Mouse (Mus musculus) hindbrain, postnatal 0 days (tissue): ENCODE measurements around the gene Ttll8. TPM values are rescaled to one million over a fixed set of nuclear protein-coding genes. Genes with fewer than 3 reads are reported as not detected.

Experiments
- ATAC-seq: fragments of 200-750 bp; cut with Nextera tagmentation; 2 replicates; pipeline ENCODE4 v1.8.0; 2017; ENCODE audit warnings: mild to moderate bottlenecking, moderate TSS enrichment, moderate library complexity
- DNase-seq: peaks from one replicate; pipeline ENCODE4 v3.0.0-alpha.2; 2015; ENCODE audit warnings: low spot score
- H3K27ac ChIP-seq: fragments of 300-500 bp; sonication (generic); 2 replicates; pipeline ENCODE4 v1.5.1; 2014; ENCODE audit warnings: mild to moderate bottlenecking
- H3K27me3 ChIP-seq: fragments of 300-500 bp; sonication (generic); 2 replicates; pipeline ENCODE4 v1.6.1; 2014; ENCODE audit warnings: low read length, mixed read lengths; ENCODE audit not compliant: insufficient read depth
- H3K36me3 ChIP-seq: fragments of 300-500 bp; sonication (generic); 2 replicates; pipeline ENCODE4 v1.6.1; 2014; ENCODE audit warnings: low read length, mixed read lengths; ENCODE audit not compliant: insufficient read depth
- H3K4me1 ChIP-seq: fragments of 300-500 bp; sonication (generic); 2 replicates; pipeline ENCODE4 v1.6.1; 2014; ENCODE audit warnings: antibody characterized with exemption, low read length, mixed read lengths; ENCODE audit not compliant: insufficient read depth
- H3K4me2 ChIP-seq: fragments of 300-500 bp; sonication (generic); 2 replicates; pipeline ENCODE4 v1.6.1; 2014; ENCODE audit warnings: low read depth, mild to moderate bottlenecking, low read length, moderate library complexity, mixed read lengths
- H3K4me3 ChIP-seq: fragments of 300-500 bp; sonication (generic); 2 replicates; pipeline ENCODE4 v1.5.1; 2014; ENCODE audit warnings: low read length
- H3K9ac ChIP-seq: fragments of 300-500 bp; sonication (generic); replicated peaks from 2 replicates; pipeline ENCODE4 v1.6.1; 2014; ENCODE audit warnings: mild to moderate bottlenecking, low read length, moderate library complexity, mixed read lengths
- H3K9me3 ChIP-seq: fragments of 300-500 bp; sonication (generic); 2 replicates; pipeline ENCODE4 v1.6.1; 2016; ENCODE audit warnings: low read length, mixed read lengths
- CTCF ChIP-seq: IDR thresholded peaks from 2 replicates; pipeline ENCODE4 v1.5.1; 2016; ENCODE audit warnings: antibody characterized with exemption, control low read depth, low read depth
- WGBS: fragments of 180-500 bp; shearing (Covaris S2); extraction: QIAGEN DNeasy Blood & Tissue Kit; methylation state at CpG from one replicate; pipeline ENCODE4 v1.1.7; 2014; 5-methylcytosine and 5-hydroxymethylcytosine counted together
- polyA plus RNA-seq: library from polyadenylated mRNA; unstranded; fragments of >200 nt; fragmentation: Nextera tagmentation; extraction: Ambion mirVana; gene quantifications from 2 replicates; pipeline ENCODE4 v1.2.1, GENCODE M21; 2015
- total RNA-seq: library from RNA; depleted of rRNA; stranded (reverse); fragments of >200 nt; gene quantifications from 2 replicates; pipeline ENCODE4 v1.2.3, GENCODE M21; 2014; rRNA removed

Ttll8 gene
- total and polyA plus RNA-seq, 2 experiments from 2014 or later = 0.14 to 0.16 TPM

DNA sequence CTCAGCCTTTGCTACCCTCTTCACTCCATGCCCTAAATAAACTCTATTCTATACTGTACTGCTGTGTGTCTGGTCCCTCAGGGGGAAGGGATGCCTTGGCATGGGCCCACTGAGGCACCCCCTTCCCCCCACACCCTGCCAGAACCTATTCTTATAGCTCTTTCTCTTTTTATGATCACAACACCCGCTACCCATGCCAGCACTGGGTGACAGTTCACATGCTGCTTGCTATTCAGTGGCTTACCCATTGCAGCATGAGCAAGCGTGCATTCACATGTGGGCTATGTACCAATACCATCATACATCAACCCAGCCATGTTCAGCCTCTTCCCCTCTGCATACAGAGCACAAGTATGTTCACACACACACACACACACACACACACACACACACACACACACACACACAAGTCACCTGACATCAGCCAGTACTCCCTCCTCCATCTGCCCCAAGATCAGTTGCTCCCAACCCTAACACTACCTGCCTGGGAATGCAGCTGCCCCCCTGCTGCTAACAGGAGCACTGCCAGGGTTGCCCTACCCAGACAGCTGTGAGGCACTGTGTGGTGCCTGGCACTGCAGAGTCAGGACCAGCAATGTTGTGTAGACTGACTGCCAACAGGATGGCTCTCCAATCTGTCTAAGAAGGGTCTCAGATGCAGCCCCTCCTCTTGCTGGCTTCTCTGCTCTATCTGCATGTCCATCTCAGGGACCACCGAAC lies 112.5 kb downstream of the Ttll8 start:
- peak; percentile 48 for ATAC-seq
- Histone ChIP-seq H3K27me3 (no peaks in the 10 kb centered on the region), H3K9me3 (no peaks in the 10 kb centered on the region), H3K4me3 (no peak overlapping the region), H3K36me3 (no peaks in the 10 kb centered on the region), H3K4me1 (peaks cover 22% of the 10 kb centered on the region; the same call in 1 of the 2 replicates), H3K27ac (peak overlapping the region; percentile 54; the same call in 1 of the 2 replicates), H3K9ac (no peak overlapping the region), H3K4me2 (no peak overlapping the region)
- no peak for TF ChIP-seq CTCF
- DNase-seq = peak; percentile 68
- 69% methylated on average over 3 of the region's 3 CpGs for WGBS

DNA sequence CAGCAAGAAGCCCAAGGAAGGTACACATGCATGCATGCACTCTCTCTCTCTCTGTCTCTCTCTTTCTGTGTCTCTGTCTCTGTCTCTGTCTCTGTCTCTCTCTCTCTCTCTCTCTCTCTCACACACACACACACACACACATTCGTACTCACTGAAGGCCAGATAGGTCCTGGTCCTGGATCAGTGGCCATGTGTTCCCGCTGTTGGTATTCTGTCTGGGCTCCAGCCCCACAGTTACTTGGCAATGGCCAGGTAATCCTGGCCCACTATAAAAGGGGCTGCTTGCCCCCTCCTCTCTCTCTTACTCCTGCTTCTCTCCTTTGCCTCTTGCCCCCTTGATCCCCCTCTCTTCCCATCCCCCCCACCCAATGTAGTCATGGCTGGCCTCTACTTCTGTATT lies 113.1 kb downstream of the Ttll8 start:
- Histone ChIP-seq H3K4me2 (no peak overlapping the region), H3K4me3 (no peak overlapping the region), H3K27me3 (no peaks in the 10 kb centered on the region), H3K4me1 (peaks cover 22% of the 10 kb centered on the region; the same call in 1 of the 2 replicates), H3K9ac (no peak overlapping the region), H3K9me3 (no peaks in the 10 kb centered on the region), H3K36me3 (no peaks in the 10 kb centered on the region), H3K27ac (peak overlapping the region; percentile 26; the same call in 1 of the 2 replicates)
- ATAC-seq (no peak), DNase-seq (no peak)
- 72% methylated on average over 2 of the region's 2 CpGs for WGBS
- no peak for TF ChIP-seq CTCF

Other genes with a start within 250 kb of the Ttll8 start
- 43.5 and 45.2 TPM in 2 replicates for gene Brd1, start 220.2 kb downstream of the Ttll8 start, total RNA-seq
- gene Brd1, start 220.2 kb downstream of the Ttll8 start, polyA plus RNA-seq = 12.4 and 13.1 TPM in 2 replicates
- 18.6 and 18.8 TPM in 2 replicates for gene Zbed4, start 202.8 kb downstream of the Ttll8 start, total RNA-seq
- 4.8 and 5.4 TPM in 2 replicates for gene Zbed4, start 202.8 kb downstream of the Ttll8 start, polyA plus RNA-seq
- gene Alg12, start 135.1 kb downstream of the Ttll8 start, total RNA-seq = 12.7 and 17.4 TPM in 2 replicates
- gene Alg12, start 135.1 kb downstream of the Ttll8 start, polyA plus RNA-seq = 6.3 and 7.2 TPM in 2 replicates
- 15.9 and 18.9 TPM in 2 replicates for gene Creld2, start 134.8 kb downstream of the Ttll8 start, total RNA-seq
- 38.9 and 40.1 TPM in 2 replicates for gene Creld2, start 134.8 kb downstream of the Ttll8 start, polyA plus RNA-seq
- 98.0 and 104 TPM in 2 replicates for gene Pim3, start 92.2 kb downstream of the Ttll8 start, total RNA-seq
- 69.8 TPM in 2 replicates for gene Pim3, start 92.2 kb downstream of the Ttll8 start, polyA plus RNA-seq
- gene Mlc1, start 24.6 kb upstream of the Ttll8 start, total RNA-seq = 106 and 111 TPM in 2 replicates
- gene Mlc1, start 24.6 kb upstream of the Ttll8 start, polyA plus RNA-seq = 72.5 and 88.3 TPM in 2 replicates
- not detected in 2 replicates for gene Mov10l1, start 28.5 kb upstream of the Ttll8 start, total RNA-seq
- gene Mov10l1, start 28.5 kb upstream of the Ttll8 start, polyA plus RNA-seq = not detected in 2 replicates
- 17.9 and 26.5 TPM in 2 replicates for gene Panx2, start 105.3 kb upstream of the Ttll8 start, total RNA-seq
- gene Panx2, start 105.3 kb upstream of the Ttll8 start, polyA plus RNA-seq = 8.3 and 9.9 TPM in 2 replicates
- 39.1 and 47.8 TPM in 2 replicates for gene Trabd, start 120.7 kb upstream of the Ttll8 start, total RNA-seq
- gene Trabd, start 120.7 kb upstream of the Ttll8 start, polyA plus RNA-seq = 26.1 and 26.2 TPM in 2 replicates
- gene Selenoo, start 134.7 kb upstream of the Ttll8 start, total RNA-seq = 50.1 and 54.7 TPM in 2 replicates
- 20.4 and 21.9 TPM in 2 replicates for gene Selenoo, start 134.7 kb upstream of the Ttll8 start, polyA plus RNA-seq
- gene Tubgcp6, start 168.7 kb upstream of the Ttll8 start, total RNA-seq = 50.0 and 54.7 TPM in 2 replicates
- 10.6 and 11.5 TPM in 2 replicates for gene Tubgcp6, start 168.7 kb upstream of the Ttll8 start, polyA plus RNA-seq
- 23.5 and 27.1 TPM in 2 replicates for gene Hdac10, start 174.3 kb upstream of the Ttll8 start, total RNA-seq
- 19.0 and 19.8 TPM in 2 replicates for gene Hdac10, start 174.3 kb upstream of the Ttll8 start, polyA plus RNA-seq
- 3.3 and 4.8 TPM in 2 replicates for gene Mapk12, start 186.3 kb upstream of the Ttll8 start, total RNA-seq
- gene Mapk12, start 186.3 kb upstream of the Ttll8 start, polyA plus RNA-seq = 2.6 and 5.1 TPM in 2 replicates
- gene Mapk11, start 195.2 kb upstream of the Ttll8 start, total RNA-seq = 19.7 and 30.6 TPM in 2 replicates
- 15.8 and 17.8 TPM in 2 replicates for gene Mapk11, start 195.2 kb upstream of the Ttll8 start, polyA plus RNA-seq
- gene Plxnb2, start 226.4 kb upstream of the Ttll8 start, total RNA-seq = 239 and 274 TPM in 2 replicates
- gene Plxnb2, start 226.4 kb upstream of the Ttll8 start, polyA plus RNA-seq = 64.1 and 64.7 TPM in 2 replicates
- 73.9 and 79.9 TPM in 2 replicates for gene Dennd6b, start 242.1 kb upstream of the Ttll8 start, total RNA-seq
- 60.1 and 62.2 TPM in 2 replicates for gene Dennd6b, start 242.1 kb upstream of the Ttll8 start, polyA plus RNA-seq